Mouse (Mus musculus): ENCODE data around the gene Nsf.
A peak's percentile ranks its signal among the peaks of the same experiment; 100 is the strongest.

The Nsf gene

DNA sequence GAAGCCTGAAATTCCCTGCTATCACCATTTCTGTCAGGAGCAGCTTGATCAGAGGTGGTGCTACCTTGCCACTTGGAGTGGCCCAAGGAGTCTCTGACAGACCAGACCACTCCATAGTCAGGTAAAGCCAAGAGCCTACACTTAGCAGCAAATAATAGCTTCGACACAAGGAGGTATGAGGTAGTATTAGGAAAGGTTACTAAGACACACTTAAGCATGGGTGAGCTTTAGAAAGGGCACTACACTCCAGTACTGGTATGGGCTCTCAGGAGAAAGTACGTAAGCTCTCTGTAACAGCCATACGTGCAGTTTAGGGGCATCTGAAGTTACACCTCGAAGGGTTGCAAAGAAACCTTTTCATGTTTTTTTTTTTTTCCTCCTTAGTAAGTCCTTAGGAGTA lies 11.1 kb downstream of the Nsf start:
- DNase-seq (ENCODE audit: inconsistent age in 2 of 2, low spot score in 1 of 2) = no peak

DNA sequence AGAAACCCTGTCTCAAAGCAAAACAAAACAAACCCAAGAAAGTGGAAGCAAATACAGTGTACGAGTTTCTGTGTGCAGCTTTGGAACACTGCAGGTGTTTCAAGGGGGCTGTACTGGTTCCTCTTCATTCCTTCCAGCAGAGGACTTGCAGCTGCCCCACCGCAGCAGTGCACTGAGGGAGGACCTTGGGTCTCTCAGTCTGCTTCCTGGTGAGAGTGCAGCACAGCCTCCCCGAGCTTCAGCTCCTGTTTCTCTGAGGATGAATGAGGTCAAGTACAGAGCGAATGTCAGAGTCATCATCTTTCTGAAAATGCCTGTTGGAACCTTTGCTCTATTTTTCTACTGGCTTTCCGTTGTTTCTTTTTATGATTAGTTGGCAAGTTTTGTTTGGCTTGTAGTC lies 12.5 kb downstream of the Nsf start:
- peak; percentile 64 to 84 for DNase-seq (ENCODE audit: inconsistent age in 2 of 2, low spot score in 1 of 2)

GRCm38 (mm10) chr11:103940887-103941286 lies 13.0 kb downstream of the Nsf start:
- DNase-seq (ENCODE audit: inconsistent age in 2 of 2, low spot score in 1 of 2) = peak in 1 of 2 experiments; percentile 56

DNA sequence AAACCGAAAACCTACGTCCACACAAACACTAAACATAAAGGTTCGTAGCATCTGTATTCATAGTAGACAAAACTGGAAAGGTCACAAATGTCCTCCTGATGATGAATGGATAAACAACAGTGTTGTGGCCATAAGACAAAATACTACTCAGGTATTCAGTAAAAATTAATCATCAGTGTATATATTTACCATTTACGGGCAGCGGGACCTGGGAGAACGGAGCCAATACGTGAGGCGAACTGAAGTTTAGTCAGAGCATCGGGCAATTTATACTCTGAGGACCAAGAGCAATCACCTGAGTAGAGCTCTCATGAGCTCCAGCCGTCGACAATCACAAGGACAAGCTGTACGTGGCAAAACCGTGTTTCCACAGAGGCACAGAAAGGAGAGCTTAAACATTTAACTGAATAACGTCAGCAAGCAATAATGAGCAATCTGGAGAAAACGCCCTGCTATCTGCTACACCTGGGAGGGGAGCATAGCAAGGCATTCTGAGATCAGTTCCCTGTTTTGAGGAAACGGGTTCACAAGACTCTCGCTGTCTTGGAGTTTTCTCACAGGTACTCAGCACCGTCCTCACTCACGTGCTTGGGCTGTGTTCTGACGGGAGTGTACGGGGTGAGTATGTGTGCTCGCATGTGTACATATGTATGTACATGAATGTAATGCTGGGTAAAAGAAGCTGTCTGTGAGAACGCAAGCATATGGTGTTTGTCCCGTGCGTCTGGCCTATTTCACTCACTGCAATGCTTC lies 15.7 kb downstream of the Nsf start:
- DNase-seq (ENCODE audit: inconsistent age in 2 of 2, low spot score in 1 of 2) = peak in 1 of 2 experiments; percentile 59

GRCm38 (mm10) chr11:103937451-103937850 lies 16.4 kb downstream of the Nsf start:
- DNase-seq (ENCODE audit: inconsistent age in 2 of 2, low spot score in 1 of 2) = peak in 1 of 2 experiments; percentile 69

- no peak for DNase-seq (ENCODE audit: inconsistent age in 2 of 2, low spot score in 1 of 2)
Observed at GRCm38 (mm10) chr11:103935717-103936116, 18.1 kb downstream of the Nsf start.

GRCm38 (mm10) chr11:103933886-103934285 lies 20.0 kb downstream of the Nsf start:
- no peak for DNase-seq (ENCODE audit: inconsistent age in 2 of 2, low spot score in 1 of 2)

DNA sequence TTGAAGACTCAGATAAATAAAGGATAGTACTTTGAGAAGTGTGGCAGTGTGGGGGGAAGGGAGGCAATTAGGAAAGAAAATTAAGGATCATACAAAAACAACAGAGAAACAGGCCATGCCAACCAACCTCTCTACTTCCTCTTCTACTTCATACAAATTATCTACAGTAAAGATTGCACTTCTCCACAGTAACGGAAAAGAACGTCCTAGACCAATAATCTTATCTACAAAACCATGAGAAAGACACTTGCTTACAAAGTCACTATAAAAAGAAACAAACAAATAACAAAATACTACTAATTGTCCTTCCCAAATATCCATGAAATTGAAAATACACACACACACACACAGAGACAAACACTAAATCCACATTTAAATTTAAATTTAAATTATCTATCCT lies 29.9 kb downstream of the Nsf start:
- no peak for DNase-seq (ENCODE audit: inconsistent age in 2 of 2, low spot score in 1 of 2)

- no peak for DNase-seq (ENCODE audit: inconsistent age in 2 of 2, low spot score in 1 of 2)
Observed at GRCm38 (mm10) chr11:103923272-103923671, 30.6 kb downstream of the Nsf start.

DNA sequence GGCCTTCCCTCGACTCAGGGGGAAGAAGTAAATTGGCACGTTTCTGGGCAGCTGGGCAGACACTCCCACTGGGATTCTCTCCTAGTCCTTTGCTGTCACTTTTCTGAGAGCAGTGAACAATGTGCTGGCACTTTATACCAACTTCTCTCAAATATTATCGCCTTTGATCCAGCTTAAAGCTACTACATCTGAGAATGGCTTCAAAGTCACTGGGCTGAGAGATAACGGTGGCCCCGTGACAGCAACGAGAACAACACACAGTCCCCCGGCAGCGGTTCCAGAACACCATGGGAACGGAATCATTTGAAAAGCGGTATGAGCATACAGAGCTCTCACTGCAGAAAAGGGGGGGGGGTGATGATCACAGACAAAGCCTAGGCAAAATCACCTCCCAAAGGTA lies 31.0 kb downstream of the Nsf start:
- no peak for DNase-seq (ENCODE audit: inconsistent age in 2 of 2, low spot score in 1 of 2)

DNA sequence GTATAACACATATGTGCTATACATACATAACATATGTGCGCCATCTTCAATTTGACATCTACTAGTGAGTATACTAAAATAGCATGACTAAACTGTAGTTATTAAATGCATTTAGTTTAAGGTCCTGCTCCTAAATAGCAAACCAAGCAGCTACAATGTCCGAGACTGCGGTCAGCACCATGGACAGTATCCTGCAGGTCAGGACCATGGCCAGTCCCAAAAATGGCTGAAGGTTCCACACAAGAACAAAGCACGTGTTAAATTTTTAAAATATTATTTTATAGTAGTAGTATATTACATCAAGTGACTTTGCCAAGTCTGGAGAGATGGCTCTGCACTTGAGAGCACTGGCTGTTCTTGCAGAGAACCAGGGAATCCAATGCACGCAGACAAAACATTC lies 33.2 kb downstream of the Nsf start:
- peak; percentile 47 to 82 for DNase-seq (ENCODE audit: inconsistent age in 2 of 2, low spot score in 1 of 2)

DNA sequence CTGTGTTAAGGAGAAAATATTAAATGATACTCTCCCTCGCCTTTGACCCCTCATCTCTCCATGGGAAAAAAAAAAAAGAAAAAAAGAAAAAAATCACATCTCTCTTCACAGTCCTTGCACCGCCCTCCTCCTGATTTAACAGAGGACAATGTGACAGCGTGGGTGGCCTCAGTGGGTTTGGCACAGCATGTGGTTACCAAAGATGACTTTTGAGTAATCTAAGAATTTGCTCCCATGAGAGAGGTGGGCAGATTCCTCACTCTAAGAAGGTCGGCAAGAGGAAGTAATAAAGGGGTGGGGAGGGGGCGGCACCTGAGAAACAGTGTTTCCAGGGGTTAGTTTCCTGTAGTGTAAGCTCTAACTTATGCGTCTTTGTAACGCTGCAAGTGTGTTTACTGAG lies 37.0 kb downstream of the Nsf start:
- no peak for DNase-seq (ENCODE audit: inconsistent age in 2 of 2, low spot score in 1 of 2)

DNA sequence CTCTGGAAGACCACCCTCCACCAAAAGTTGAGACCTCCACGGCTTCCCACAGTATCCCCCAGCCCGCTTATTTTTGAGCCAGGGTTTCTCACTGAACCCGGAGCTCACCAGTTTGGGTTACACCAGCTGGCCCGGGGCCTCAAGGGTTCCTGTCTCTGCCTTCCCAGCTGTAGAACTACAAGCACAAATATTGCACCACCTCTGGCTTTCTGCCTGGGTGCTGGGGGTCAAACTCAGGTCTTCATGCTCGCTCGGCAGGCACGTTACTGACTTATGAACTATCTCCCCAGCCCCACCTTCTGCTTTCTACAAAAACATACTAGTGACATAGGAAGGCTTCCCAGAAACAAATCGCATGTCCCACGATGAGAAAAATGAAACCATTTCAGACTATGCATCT lies 38.2 kb downstream of the Nsf start:
- no peak for DNase-seq (ENCODE audit: inconsistent age in 2 of 2, low spot score in 1 of 2)

DNA sequence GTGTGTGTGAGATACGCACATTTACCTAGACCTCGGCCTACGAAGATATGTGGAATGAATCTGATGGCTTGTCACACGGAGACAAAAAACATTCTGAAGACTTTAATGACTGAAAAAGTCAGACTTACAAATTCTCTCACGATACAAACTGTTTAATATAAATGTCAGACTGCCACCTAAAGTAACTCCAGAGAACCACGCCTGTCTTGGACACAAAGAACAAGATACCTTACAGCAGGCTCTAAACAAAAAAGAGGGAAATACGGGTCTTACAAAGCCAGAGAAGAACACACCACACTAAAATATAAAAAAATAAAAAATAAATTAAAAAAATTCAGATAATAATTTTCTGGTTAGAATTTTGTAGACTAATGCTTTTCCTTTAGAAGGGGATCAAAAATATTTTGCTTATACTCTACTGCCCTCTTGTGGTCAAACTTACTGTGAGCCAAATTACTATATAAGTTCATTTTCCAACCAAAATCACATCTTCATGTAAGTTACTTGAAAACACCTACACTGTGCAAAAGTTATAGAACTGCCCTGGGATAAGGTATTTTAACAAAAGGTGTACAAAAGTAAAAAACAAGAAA lies 42.8 kb downstream of the Nsf start:
- DNase-seq (ENCODE audit: inconsistent age in 2 of 2, low spot score in 1 of 2) = peak in 1 of 2 experiments; percentile 77

DNA sequence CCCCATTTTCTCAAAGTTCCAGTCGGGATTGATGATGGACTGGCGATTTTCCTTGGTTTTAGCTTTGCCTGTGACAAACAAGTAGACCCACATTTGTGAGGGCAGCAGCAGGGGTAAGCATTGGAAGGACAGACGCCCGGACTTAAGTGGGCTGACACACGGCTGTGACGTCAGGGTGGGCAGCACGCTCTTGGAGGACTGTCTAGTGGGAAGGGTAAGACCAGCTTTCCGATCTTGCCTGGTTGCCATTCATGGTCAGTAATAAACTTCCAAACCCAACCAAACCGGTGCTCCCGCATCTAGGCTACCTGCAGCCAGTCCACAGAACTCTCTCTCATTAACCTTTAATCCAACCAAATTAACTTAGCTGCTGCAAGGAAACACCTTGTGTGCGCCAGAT lies 43.3 kb downstream of the Nsf start:
- DNase-seq (ENCODE audit: inconsistent age in 2 of 2, low spot score in 1 of 2) = no peak

- no peak for DNase-seq (ENCODE audit: inconsistent age in 2 of 2, low spot score in 1 of 2)
Observed at GRCm38 (mm10) chr11:103909809-103910208, 44.0 kb downstream of the Nsf start.

DNA sequence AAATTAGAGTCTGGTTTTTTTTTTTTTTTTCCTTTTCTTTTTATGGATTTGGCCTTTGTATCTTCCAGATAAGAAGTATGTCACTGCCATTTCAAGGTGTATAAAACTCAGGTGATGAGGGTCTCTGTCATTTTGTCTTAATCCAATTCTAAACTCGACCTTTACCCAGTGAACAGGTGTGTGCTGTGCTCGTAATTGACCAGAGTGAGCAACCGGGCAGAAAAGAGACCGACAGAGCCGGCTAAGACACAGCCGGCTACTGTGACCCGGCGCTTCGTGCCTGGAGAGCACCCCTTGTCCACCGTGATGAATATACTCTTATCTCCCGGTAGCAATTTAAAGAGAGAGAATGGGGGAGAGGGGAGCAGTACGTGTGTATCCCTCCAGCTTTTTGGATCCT lies 44.5 kb downstream of the Nsf start:
- DNase-seq (ENCODE audit: inconsistent age in 2 of 2, low spot score in 1 of 2) = no peak

DNA sequence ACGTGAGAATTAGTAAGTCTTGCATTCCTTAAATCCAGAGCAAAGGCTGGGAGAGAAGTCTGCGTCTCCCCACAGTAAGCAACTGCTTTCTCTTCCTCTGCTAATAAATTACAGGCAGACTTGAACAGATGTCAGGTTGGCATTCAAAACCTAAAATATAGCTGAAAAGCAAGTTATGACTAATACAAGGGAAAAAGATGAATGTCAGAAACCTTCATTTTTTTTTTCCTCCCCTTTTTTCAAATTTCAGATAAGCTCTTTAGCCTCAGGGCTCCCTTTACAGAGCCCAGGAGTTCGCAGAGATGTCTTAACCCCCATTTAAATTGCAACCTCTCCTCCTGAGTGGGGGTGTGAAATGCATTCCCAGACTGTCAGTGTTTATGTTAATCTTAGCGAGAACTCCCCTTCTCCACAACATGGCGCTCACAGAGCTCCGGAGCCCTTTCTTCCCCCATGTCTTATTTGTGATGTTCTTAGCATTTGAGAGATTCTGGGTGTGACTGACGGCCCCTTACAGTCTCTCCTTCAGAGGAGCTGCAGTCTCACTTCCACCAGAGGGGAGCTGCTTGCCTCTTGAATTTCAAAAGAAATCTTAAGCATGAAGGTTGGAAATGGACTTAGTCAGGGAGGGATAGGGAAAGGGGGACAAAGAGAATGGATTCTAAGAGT lies 47.7 kb downstream of the Nsf start:
- peak in 1 of 2 experiments; percentile 67 for DNase-seq (ENCODE audit: inconsistent age in 2 of 2, low spot score in 1 of 2)

- no peak for DNase-seq (ENCODE audit: inconsistent age in 2 of 2, low spot score in 1 of 2)
Observed at GRCm38 (mm10) chr11:103905506-103905905, 48.4 kb downstream of the Nsf start.

DNA sequence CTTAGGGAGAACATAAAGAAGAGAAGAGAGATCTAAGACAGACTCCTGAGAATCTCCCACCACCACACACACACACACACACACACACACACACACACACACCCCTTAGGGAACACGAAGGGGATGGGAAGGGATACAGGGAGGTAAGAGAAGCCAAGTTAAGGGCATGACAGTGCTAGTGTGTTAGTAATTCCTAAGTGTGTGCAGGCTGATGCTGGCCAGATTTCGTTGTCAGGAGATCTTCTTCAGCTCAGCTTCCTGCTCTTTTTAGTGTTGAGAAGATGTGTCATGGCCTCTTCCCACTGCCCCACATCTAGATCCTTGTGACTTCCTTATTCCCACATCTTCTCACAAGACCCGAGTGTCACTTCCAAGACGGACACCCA lies 52.3 kb downstream of the Nsf start:
- no peak for DNase-seq (ENCODE audit: inconsistent age in 2 of 2, low spot score in 1 of 2)

DNA sequence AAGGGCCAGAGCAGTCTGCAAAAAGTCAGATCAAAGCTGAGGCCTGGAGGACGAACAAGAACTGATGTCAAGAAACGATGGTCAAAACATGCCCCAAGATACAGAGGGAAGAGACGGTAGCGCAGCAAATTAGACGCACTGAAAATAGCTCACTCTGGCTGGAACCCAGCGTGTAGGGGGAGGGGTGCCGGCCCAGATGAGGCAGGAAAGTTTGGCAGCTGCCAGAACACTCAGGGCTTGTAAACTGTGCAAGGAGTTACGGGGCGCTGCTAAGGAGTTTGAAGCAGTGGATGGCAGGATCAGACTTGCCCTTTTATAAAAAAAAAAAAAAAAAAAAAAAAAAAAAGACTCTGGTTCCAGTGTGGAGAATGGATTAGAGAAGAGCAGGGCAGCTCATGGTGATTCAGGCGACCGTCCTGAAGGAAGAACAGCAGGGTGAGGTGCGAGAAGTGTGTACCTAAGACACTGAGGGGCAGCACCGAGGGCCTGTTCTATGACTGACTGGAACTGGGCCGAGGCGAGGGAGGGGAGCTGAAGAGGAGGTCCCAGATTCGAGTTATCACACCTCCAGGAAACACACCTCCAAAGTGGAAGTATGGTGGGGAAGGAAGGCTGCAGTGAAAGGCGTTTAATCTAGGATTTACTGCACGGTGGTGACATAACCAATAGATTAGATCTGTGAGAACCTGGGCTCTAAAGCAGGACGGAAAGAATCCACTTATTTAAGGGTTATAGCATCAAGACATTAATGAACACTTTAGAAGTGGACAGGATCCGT lies 52.9 kb downstream of the Nsf start:
- DNase-seq (ENCODE audit: inconsistent age in 2 of 2, low spot score in 1 of 2) = peak in 1 of 2 experiments; percentile 53

All from adrenal gland, adult (tissue).